ENCODE assay signal across 10 mouse cellular contexts in the genomic region with DNA sequence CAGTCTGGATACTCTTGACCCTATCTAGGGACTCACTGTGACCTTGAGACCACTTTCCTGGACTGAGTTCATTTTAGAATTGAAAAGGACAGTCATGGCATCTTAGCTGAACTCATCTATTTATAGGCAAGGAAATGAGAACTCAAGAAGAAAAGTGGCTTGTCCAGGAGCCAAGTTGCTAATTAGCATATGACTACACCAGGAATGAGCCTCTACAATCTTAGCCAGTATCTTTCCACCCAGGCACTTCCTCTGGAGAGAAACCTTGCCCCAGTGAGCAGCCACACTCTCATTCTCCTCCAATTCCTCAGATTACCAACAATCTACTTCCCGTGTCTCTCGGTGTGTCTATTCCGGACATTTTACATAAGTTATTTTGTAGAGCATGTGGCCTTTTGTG.
DNase-seq lines count a peak whose midpoint lies in the region; ATAC-seq and TF ChIP-seq lines count a peak whose summit lies in the region.
"Had no signal": no experiment of that assay in that cellular context is flagged by ENCODE, and none has a peak within 500 bp of the region (broad histone marks: within the 10 kb centered on the region; RNA-seq: fewer than 3 reads in every experiment).

No protein-coding gene starts in this region.

- intact Hi-C loops in gastrocnemius, adult 2 months (cut with DNase I), result no loop called here

- H3K27me3 ChIP-seq in heart, embryonic 12.5 days (replicated peaks), result no peaks in the 10 kb centered on the region
- no peaks in the 10 kb centered on the region for H3K27me3 ChIP-seq in midbrain, postnatal 0 days (ENCODE audit: insufficient read depth, low read length)
- no peaks in the 10 kb centered on the region for H3K27me3 ChIP-seq in midbrain, embryonic 10.5 days (ENCODE audit: low read depth, poor library complexity, severe bottlenecking)

- TF ChIP-seq POLR2A in embryonic fibroblast, embryonic 13.5 days (IDR thresholded peaks at IDR 0.05; ENCODE audit: low read depth, low read length), result no peak

- no peaks in the 10 kb centered on the region for H3K36me3 ChIP-seq in heart, embryonic 12.5 days
- H3K36me3 ChIP-seq in midbrain, postnatal 0 days (ENCODE audit: insufficient read depth, low read length), result peaks cover 38% of the 10 kb centered on the region
- peaks cover 100% of the 10 kb centered on the region for H3K36me3 ChIP-seq in midbrain, embryonic 10.5 days

- no peak overlapping the region for H3K9ac ChIP-seq in heart, embryonic 12.5 days
- H3K9ac ChIP-seq in midbrain, postnatal 0 days (replicated peaks; ENCODE audit: low read length, poor library complexity, severe bottlenecking), result no peak overlapping the region

- no peaks in the 10 kb centered on the region for H3K4me1 ChIP-seq in heart, embryonic 12.5 days (replicated peaks)
- no peaks in the 10 kb centered on the region for H3K4me1 ChIP-seq in midbrain, postnatal 0 days (ENCODE audit: insufficient read depth, low read length)
- no peaks in the 10 kb centered on the region for H3K4me1 ChIP-seq in midbrain, embryonic 10.5 days
- H3K4me1 ChIP-seq in embryonic fibroblast, embryonic 13.5 days (ENCODE audit: control insufficient read depth, insufficient read depth, low read length), result peaks cover 6% of the 10 kb centered on the region; the same call in 1 of the 2 replicates

- WGBS in heart, embryonic 12.5 days, result 72% methylated on average over 3 of the region's 3 CpGs
- 82% methylated on average over 3 of the region's 3 CpGs for WGBS in midbrain, postnatal 0 days
- 96% methylated on average over 3 of the region's 3 CpGs for WGBS in midbrain, embryonic 10.5 days

- H3K4me3 ChIP-seq in heart, embryonic 12.5 days, result no peak overlapping the region
- H3K4me3 ChIP-seq in midbrain, postnatal 0 days (ENCODE audit: low read depth, low read length), result no peak overlapping the region
- no peak overlapping the region for H3K4me3 ChIP-seq in midbrain, embryonic 10.5 days
- H3K4me3 ChIP-seq in embryonic fibroblast, embryonic 13.5 days (ENCODE audit: insufficient read depth, low read length), result no peak overlapping the region
- H3K4me3 ChIP-seq in gastrocnemius, adult 2 months, result no peak overlapping the region

- no peaks in the 10 kb centered on the region; the same call in 1 of the 2 replicates for H3K9me3 ChIP-seq in heart, embryonic 12.5 days (replicated peaks)
- no peaks in the 10 kb centered on the region for H3K9me3 ChIP-seq in midbrain, postnatal 0 days (ENCODE audit: low read length)
- no peaks in the 10 kb centered on the region for H3K9me3 ChIP-seq in midbrain, embryonic 10.5 days (replicated peaks)

- no peak overlapping the region for H3K27ac ChIP-seq in heart, embryonic 12.5 days (ENCODE audit: poor library complexity, severe bottlenecking)
- H3K27ac ChIP-seq in midbrain, postnatal 0 days (ENCODE audit: low read depth, low read length), result no peak overlapping the region
- no peak overlapping the region for H3K27ac ChIP-seq in midbrain, embryonic 10.5 days (replicated peaks)
- 0 out of 2 replicates have a peak overlapping the region, but pooled peaks have one; percentile 20 for H3K27ac ChIP-seq in embryonic fibroblast, embryonic 13.5 days (ENCODE audit: insufficient read depth, low read length)
- no peak overlapping the region for H3K27ac ChIP-seq in gastrocnemius, adult 2 months

- no peak for TF ChIP-seq CTCF in midbrain, postnatal 0 days (IDR thresholded peaks at IDR 0.05)
- TF ChIP-seq CTCF in embryonic fibroblast, embryonic 13.5 days (IDR thresholded peaks at IDR 0.05; ENCODE audit: borderline replicate concordance, insufficient read depth, low read length), result no peak
- no peak for TF ChIP-seq CTCF in gastrocnemius, adult 2 months (IDR thresholded peaks at IDR 0.05)

- peak; percentile 44 for DNase-seq in heart, adult 8-10 months (ENCODE audit: low spot score)
- peak; percentile 41 for DNase-seq in midbrain, postnatal 0 days (ENCODE audit: low spot score)
- no peak for DNase-seq in midbrain, embryonic 10.5 days (ENCODE audit: low spot score)
- peak; percentile 73 for DNase-seq in telencephalon, adult 2 months (ENCODE audit: low read depth, low spot score)
- no peak for DNase-seq in neural tube, embryonic 10.5 days (ENCODE audit: extremely low spot score, low spot score)
- no peak for DNase-seq in gastrocnemius, adult 2 months
- DNase-seq: gastrocnemius, postnatal 14 days had no signal

- ATAC-seq in heart, embryonic 12.5 days (ENCODE audit: insufficient number of reproducible peaks, low FRiP score), result no peak
- ATAC-seq in midbrain, postnatal 0 days (ENCODE audit: low FRiP score), result no peak

- H3K4me2 ChIP-seq in heart, embryonic 12.5 days, result no peak overlapping the region
- H3K4me2 ChIP-seq in midbrain, postnatal 0 days (ENCODE audit: low read depth, low read length, poor library complexity, severe bottlenecking), result no peak overlapping the region
- H3K4me2 ChIP-seq: midbrain, embryonic 11.5 days had no signal

Comparison
In these comparisons a context has a peak if more than half of its experiments do, and no peak if none do; other contexts are left out.
1. DNase-seq: peak in heart, adult 8-10 months (single experiment), midbrain, postnatal 0 days (single experiment) and telencephalon, adult 2 months (single experiment); none in midbrain, embryonic 10.5 days (single experiment), neural tube, embryonic 10.5 days (single experiment) and gastrocnemius, adult 2 months (single experiment).